Mouse (Mus musculus): ENCODE measurements around the gene A930004D18Rik.

A930004D18Rik gene

DNA sequence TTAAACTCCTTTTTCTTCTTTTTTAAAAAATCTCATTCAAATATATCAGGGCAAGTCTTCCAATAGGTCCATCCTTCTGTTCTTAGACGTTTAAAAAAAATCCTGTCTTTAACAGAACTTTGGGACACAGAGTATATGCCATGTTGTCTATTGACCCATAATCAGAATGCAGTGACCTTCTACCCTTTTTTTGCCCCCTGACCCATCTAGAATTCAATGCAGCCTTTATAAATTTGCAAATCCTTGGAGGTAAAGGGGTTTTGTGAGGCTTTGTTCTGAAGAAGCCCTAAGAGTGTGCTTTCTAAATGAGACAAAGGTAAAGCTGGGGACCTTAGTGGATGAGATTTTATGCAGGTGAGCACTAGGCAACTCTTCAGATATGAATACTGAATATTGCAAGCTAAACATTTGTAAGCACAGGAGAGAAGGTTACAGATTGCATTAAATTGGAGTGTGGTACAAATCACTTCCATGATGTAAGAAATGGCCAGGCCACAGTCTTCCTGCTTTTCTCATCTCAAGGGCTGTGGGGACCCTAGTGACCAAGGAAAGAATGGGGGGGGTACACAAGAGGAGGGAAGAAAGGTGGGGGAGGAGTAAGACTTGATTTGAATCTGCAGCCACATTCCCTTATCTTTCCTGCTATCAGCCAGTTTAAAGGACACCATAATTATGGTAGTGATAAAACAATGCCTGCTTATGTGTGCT lies 15.9 kb upstream of the A930004D18Rik start:
- DNase-seq (ENCODE audit: low spot score) = no peak

DNA sequence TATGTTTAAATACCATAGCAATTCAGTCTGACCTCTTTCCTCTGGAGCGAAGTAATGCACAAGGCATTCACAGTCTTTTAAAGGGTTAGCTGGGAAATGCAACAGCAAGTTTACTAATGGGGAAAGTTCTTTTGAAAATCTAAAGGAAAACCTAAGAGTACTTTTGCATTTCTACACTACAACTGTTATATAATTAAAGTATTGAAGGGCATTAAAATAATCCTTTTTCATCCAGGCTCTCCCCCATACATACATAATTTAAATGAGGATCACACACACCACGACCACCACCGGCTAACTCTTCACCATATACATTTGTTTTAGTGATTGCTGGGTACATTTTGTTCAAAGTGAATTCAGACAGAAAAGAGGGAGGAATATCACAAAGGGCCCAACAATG lies 15.0 kb upstream of the A930004D18Rik start:
- DNase-seq (ENCODE audit: low spot score) = no peak

DNA sequence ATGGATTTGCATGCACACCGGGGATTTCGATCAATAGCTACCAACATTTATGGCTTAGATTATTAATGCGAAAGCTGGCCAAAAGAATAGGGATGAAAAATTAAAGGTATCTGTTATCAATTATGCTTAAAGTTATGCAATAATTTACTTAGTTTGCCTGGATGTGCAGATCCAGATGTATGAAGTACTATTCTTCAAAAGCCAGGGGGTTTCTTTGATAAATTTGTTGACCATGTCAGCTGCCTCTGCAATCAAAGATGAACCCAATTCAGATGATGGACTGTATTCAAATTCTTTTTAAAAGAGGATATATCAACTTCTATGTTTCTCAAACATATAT lies 14.3 kb upstream of the A930004D18Rik start:
- no peak for DNase-seq (ENCODE audit: low spot score)

- DNase-seq (ENCODE audit: low spot score) = no peak
Observed at GRCm38 (mm10) chr2:18051026-18051830, 13.7 kb upstream of the A930004D18Rik start.

DNA sequence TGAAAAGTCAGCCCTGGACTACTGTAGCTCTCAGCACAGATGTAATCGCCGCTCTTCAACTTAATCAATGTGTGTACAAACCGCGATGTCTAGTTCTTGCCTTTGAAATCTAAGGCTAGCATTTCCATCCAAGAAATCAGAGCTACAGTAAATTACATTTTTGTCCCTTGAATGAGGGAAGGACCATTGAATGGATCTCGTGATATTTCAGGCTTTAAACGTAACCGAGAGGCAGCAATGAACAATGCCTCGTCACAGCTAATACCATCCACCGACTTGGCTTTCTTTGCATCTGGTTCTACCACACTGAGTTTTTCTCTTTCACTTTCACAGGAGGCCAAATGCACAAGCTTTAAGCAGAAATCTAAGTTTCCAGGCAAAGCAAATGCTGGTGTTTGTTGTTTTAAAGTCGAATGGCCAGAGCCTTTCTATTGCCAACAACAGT lies 13.0 kb upstream of the A930004D18Rik start:
- DNase-seq (ENCODE audit: low spot score) = no peak

GRCm38 (mm10) chr2:18050018-18050417 lies 12.5 kb upstream of the A930004D18Rik start:
- DNase-seq (ENCODE audit: low spot score) = no peak

GRCm38 (mm10) chr2:18049279-18049821 lies 11.8 kb upstream of the A930004D18Rik start:
- no peak for DNase-seq (ENCODE audit: low spot score)

GRCm38 (mm10) chr2:18048453-18049075 lies 11.0 kb upstream of the A930004D18Rik start, which contains the start of gene Skida1:
Gene Skida1 (minus strand): TSS chr2:18049051.
- no peak for DNase-seq (ENCODE audit: low spot score)

DNA sequence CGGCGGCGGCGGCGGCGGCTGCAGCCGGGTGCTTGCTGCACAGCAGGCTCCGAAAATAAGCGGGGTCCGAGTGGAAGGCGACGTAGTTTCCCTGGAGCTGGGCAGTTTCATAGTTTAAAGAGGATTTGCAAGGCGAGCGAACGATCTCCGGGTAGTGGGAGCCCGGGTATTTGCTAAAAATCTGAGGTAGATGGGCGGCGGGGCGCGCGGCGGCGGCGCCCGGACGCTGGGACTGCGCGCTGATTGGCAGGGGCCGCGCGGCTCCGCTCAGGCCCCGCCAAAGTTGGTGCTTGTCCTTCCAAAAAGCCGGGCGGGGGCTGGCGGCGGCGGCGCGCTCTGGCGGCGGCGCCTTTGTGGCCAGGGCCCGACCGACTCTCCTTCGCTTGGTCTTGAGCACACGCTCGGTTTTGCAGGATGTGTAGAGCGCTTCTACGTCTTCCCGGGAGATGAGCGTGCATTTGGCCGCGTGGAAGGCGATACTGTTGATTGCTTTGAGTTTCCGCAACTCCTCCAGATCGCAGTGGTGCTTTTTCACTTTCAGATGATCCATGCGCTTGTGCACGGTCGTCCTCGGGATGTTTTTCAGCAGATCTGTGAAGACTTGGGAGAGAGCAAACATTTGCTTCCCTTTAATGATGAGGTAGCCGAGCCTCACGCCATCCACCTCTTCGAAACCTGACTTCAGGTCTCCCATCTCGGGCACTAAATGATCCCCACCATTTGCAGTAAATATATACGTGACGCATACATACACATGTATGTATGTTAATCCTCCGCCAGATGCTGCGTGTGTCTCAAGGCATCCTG lies 10.3 kb upstream of the A930004D18Rik start:
- DNase-seq (ENCODE audit: low spot score) = no peak

DNA sequence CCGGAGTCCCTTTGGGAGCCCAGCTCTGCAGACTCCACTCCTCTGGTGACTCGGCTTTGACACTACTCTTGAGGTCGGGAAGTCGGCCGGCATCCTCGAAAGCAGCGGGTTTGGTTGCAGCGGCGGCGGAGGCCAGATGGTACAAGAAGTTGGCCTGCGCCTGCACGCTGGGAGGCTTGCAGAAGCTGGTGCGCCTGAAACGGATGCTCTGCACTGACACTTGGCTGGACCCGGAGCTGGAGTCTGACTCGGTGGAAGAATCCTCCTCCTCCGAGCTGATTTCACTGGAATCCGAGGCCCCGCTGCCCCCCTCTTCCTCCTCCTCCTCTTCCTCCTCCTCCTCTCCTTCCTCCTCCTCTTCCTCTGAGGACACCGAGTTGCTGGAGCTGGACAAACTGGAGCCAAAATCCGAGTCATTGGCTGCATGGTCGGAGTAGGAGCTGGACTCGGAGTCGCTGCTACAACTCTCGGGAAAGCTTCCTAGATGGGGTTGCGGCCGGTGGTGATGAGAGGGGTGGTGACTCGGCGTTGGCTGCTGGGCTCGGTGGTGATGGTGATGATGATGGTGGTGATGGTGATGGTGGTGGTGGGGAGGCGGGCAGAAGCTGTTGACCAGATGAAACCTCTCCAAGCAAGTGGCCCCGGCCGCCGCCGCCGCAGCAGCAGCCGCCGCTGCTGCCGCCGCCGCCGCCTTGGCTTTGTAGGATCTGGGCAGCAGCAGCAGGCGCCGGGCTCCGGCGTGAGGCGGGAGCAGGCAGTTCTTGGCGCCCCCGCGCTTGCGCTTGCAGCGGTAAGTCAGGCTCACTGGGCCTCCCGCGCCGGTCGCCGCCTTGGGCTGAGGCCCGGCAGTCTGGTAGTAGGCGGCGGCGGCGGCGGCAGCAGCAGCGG lies 9.5 kb upstream of the A930004D18Rik start:
- DNase-seq (ENCODE audit: low spot score) = no peak

GRCm38 (mm10) chr2:18046186-18046585 lies 8.6 kb upstream of the A930004D18Rik start:
- DNase-seq (ENCODE audit: low spot score) = no peak

DNA sequence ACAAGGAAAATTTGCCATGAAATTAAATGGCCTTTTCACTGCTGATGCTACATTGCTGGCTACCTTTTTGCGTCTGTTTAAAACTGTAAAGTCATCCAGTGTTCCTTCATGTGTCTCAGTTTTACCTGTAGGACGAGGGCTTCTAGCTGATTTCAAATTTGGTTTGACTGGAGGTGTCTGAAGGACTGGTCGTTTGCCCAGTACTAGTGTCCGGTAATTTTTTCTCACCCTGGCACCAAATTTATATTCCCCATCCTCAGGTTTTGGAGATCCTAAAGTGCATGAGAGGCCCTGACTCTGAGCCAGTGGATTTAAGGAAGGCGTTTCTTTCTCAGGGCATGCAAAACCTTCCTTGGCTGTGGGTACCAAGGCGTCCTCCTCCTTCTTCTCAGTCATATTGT lies 8.2 kb upstream of the A930004D18Rik start:
- no peak for DNase-seq (ENCODE audit: low spot score)

GRCm38 (mm10) chr2:18045143-18045780 lies 7.7 kb upstream of the A930004D18Rik start:
- no peak for DNase-seq (ENCODE audit: low spot score)

- no peak for DNase-seq (ENCODE audit: low spot score)
Observed at GRCm38 (mm10) chr2:18041199-18041885, 3.8 kb upstream of the A930004D18Rik start.

GRCm38 (mm10) chr2:18040347-18041160 lies 3.0 kb upstream of the A930004D18Rik start:
- DNase-seq (ENCODE audit: low spot score) = no peak

DNA sequence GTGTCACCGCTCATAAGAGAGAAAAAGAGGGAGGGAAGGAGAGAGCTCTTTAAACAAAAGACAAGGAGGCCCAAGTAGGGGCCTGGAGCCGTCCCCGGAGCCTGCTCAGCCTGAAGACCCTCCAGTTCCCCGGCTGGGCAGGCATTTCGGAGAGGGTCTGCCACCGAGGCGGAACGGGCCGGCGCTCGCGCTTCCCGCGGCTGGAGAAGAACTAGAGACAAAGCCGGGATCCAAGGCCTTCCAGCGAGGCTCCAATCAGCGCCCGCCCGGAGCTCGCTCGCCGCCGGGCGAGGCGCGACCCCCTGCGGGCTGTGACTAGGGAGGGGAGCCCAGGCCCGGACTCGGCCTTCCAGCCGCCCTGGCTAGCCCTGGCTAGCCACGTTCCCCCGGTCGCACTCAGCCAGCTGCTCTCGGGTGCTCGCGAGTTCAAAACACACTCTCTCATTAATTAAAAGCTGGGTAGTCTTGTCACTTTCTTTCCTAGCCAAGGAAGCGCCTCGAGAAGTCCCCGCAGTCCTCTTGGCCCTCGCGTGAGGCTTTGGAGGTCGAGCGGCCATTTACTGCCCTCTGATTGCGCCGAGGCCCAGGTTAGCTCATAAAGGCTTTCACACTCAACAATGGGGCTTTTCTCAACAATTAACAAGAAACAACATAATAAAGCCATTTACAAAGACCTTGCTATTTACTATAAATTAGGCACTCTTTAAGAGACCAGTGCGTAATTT lies 2.2 kb upstream of the A930004D18Rik start:
- DNase-seq (ENCODE audit: low spot score) = no peak

DNA sequence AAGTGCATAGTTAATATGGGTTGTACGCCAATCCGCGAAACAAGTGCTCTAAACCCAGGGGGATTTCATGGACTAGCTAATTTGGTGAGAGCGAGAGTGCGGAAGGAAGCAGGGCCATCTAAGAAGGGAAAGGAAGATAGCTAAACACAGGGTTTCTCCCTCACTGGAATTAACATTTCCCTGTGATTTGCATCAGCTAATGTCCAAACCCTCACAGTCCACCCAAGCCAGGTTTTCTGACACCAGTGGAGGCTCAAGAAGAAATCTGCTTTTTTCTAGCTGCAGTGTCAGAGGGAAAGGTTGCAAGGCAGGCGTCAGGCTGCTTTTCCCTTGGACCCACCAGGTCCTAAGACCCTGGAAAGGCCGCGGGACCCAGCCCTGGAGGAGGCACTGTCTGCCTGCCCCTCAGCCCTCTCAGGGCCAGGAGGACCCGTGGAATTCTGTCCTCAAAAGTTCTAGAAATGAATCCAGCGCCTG lies 1.4 kb upstream of the A930004D18Rik start:
- DNase-seq (ENCODE audit: low spot score) = no peak
